Mouse (Mus musculus) frontal cortex, postnatal 10 days (tissue): Measurements from ENCODE around the gene Naa38.

Experiments
- DNase-seq, 2 experiments: peaks; one replicate each; pipeline ENCODE4 v3.0.0; 2022; ENCODE audit warnings: low spot score in 2 of 2, mixed read lengths in 1 of 2

The Naa38 gene

DNA sequence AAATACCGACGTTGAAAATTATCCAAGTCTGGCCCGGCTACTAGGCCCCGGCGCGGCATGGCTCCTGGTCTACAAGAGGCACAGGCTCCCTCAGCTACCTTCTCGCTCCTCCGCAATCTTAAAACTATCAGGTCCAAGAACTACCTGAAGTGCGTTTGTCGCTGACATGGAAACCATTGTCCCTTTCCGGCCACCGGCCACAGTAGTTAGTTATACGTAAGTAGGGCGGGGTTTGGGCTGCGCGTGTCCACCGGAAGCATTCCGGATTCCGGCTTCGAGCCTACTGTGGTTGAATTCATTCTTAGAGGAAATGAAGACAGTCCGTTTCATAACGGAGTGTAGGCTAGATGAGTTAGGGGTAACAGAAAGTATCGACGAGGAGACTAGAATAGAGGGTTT is at the start of gene Naa38, which contains the start of gene Cyb5d1:
TSS of gene Naa38 (plus strand) at position 253 of the 399 bp plus-strand sequence.
TSS of gene Cyb5d1 (minus strand) at position 397 of the 399 bp plus-strand sequence.
- peak; percentile 83 to 85 for DNase-seq

DNA sequence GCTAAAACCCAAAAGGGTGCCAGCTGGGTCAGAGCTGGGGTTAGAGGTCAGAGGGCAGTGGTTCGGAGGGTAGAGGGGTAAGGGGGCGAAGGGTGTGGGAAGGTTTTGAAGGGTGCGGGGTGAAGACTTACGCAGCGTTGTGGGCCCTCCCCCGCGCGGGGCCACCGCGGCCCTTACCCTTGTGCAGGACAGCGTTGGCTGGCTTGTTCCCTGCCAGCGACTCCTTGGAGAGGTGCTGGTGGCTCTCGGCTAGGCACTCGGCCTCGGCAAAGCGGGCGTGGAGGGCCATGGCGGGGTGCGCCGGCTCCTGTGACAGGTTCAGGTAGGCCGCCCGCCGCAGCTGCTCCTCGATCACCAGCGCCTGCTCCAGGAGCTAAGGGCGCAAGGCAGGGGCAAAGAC is 48.8 kb upstream of the Naa38 start:
- DNase-seq = no peak

DNA sequence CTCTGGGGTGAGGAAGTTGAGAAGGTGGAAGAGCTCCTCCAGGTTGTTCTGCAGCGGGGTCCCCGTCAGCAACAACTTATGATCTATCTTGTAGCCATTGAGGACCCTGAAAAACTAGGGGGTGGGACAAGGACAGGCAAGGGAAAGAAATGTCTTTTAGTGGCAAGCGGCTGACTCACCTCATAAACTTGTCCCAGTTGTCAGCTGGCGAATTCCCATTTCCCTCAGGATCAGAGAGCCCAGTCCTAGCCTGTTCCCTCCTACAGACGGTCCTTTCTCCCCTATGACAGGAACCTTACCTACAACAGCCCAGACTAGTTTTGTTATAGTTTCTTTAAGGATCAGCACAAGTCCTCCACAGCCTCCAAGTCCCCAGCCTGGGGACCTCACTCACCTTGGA is 38.7 kb upstream of the Naa38 start:
- no peak for DNase-seq

DNA sequence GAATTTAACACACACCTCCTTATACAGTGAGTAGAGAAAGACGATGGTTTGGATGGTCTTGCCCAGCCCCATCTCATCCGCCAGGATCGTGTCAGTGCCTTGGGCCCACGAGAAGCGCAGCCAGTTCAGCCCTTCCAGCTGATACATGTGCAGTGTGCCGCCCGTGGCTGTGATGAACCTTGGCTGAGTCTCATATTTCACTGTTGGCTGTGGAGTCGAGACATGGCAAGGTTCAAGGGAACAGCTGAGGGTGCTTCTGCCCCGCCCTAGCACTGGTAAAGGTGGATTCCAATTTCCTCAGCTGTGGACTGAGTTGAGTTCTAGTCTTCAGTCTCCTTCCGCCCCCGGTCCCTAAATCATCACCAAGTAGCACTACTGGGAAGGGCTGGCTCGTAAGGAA is 37.6 kb upstream of the Naa38 start:
- DNase-seq = no peak

DNA sequence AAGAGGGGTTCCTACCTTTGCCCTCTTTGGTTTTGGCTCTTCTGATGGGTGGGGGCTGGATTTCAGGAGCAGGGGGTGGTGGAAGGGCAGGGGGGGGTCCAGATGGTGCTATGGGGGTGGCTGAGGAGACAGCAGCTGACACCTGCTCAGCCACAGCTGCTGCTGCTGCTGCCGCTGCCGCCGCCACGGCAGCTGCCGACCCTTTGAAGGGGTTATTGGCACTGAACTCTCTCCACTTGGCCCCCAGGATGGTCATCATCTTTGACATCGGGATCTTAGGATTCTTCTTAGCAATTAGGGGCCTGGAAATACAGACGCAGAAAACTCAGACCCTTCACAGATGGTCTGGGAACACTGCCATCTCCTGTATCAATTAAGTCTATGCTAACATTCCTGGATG is 33.3 kb upstream of the Naa38 start:
- DNase-seq = no peak

DNA sequence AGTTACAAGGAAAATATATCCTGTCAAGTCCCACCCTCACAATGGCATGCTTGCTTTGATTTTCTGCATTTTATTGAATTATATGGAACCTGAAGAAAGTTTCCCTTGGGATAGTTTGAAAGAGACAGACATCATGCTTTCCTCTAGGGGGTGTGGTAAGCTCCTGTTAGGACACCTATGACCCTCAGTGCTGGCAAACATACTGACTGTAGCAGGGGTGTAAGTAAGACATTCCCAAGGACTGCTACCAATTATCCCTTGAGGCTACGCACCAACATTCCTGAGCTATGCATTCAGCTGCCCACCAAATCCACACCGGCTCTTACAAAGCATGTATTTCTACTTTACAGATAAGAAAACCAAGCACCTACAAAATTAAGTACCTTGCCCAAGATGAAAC is 32.8 kb upstream of the Naa38 start:
- DNase-seq = no peak

DNA sequence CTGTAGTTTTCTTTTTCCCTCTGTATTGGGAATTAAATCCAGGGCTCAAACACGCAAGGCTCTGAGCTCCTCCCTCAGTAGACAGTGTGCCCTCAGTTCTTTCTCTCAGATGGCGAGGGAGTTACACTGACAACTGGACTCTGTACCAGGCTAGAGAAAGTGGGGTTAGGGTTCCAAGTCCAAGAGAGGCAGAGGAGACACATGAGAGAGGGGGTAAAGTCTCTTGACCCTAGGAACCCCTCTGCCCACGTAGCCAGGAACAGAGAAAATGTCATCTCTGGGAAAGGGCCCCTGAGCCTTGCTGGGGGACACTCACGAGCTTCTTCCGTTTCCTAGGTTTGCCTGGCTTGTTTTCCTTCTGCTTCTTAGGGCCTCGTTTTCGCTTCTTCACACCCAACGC is 30.9 kb upstream of the Naa38 start:
- DNase-seq = no peak

DNA sequence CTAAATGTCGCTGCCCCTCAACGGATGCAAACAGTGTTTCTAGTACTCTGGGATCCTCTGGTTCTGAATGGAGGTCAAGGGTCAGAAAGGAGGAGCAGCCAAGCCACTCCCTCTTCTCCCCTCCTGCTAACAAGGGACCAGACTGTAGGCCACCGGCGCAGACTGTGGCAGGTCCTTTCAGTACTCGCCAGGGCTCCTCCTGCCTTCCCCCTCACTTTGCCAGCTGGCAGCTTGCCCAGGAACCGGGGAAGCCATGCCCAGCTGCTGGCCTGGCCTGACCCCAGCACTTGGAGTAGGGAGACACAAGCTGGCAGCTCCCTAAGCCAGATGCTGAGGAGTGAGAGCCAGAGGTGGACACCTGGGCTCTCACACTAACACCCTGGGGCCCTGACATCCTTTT is 30.4 kb upstream of the Naa38 start:
- peak; percentile 92 to 93 for DNase-seq

DNA sequence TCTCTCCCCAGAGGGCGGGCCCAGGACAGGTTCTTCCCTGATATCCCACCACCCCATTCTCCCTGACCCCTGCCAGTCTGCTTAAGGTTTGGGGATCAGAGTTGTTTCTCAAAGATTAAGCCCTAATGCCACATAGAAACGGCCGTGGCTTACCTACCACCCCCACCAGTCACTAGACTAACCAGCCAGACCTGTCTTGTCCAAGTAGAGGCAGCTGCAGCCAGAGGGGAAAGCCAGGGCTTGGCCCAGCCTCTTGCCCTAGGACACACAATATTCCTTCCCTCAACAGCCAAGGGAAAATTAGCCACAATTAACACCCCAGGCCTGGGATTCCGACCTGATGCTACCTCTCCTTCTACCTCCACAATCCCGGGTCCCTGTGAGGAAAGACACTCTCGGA is 29.6 kb upstream of the Naa38 start:
- DNase-seq = no peak

DNA sequence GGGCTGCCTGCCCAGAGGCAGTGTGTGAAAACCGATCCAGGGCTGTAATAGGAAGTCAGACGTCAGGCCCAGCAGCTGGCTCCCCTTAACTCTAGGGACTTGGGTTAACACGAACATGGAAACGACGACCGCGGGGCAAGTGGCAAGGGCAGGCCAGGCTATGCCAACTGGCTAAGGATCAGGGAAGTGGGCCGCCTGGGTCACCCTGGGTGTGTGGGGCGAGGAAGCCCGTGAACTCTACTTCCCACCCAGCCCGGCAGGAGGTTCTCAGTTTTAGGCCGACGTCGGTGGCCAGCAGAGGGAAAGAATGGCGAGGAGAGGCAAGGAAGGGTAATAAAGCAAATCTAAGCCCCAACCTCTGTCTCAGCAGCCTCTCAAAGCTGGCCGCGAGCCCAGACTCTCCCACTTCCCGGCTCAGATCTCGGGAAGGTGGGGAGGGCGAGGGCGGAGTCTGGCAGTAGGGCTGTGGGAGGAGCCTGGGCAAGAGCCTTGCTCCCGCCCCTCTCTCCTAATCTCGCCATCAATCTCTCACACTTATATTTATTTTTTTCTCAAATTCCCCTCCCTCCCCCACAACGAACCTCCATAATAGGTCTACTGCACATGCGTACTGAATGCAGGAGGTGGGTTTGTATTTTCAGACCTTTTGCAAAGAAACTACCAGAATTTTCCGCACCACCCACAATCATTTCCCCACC is 29.0 kb upstream of the Naa38 start:
- DNase-seq = peak; percentile 94

DNA sequence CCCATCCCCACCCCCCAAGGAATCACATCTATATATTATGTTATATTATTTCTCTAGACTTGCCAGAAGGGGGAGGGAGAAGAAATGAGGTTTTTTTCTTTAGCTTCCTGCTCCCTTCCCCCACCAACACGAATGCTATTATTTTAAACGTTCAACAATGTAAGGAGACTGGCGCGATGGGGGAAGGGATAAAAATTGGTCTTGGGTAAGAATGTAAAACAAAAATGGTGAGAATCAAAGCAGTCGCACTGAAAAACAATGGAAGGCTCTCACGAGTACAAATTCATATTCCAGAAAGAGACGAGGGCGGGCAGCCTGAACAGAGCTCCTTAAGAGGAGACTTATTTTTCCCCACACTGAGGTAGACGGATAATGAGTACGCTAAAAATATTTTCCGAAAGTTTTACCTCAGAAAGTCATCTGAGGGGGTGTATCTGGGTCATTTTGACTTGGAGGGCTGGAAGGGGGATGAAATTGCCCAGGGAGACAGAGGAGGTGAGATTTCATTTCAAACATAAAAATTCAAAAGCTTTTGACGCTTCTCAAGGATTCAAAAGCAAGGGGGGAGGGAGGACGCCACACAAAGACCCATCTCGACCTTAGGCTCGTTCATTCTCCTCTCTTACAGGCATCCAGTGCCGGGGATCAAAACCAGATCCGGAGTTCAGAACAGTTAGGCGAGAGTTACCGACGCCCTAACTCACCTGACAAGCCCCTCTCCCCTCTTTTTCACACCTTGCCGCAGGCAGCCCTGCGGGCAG is 28.3 kb upstream of the Naa38 start:
- no peak for DNase-seq

DNA sequence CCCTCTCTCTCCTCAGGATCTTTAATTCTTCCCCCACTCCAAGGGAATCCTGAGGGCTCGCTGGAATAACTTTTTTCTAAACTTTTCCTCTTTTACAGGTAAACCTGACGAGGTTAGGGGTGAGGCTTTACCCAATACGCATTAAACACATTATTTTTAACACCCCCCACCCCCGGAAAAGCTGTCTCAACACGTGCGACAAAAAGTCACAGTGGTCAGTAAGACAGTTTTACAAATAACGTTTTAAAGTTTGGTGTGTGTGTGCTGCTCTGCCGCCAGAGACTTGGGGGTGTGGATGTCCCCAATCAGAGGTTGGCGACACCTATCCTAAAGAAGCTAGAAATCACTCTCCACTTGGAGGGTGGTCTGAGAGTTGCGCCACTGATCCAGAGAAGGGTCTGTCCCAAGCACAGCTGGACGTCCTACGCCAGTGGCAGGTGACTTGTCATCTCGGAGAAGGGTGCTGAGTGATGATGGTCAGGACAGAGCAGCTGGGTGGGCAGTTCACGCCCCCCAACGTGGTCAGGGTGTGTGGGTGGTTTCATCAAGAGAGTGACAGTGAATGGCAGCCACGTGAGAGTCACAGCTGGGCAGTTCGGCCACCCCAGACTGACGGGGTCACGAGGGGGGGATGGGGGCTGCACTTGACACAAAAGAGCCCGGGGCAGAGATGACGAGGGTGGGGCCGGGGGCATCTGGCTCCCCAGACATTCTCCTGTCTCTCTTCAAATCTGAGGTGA is 27.5 kb upstream of the Naa38 start:
- peak; percentile 42 to 66 for DNase-seq

DNA sequence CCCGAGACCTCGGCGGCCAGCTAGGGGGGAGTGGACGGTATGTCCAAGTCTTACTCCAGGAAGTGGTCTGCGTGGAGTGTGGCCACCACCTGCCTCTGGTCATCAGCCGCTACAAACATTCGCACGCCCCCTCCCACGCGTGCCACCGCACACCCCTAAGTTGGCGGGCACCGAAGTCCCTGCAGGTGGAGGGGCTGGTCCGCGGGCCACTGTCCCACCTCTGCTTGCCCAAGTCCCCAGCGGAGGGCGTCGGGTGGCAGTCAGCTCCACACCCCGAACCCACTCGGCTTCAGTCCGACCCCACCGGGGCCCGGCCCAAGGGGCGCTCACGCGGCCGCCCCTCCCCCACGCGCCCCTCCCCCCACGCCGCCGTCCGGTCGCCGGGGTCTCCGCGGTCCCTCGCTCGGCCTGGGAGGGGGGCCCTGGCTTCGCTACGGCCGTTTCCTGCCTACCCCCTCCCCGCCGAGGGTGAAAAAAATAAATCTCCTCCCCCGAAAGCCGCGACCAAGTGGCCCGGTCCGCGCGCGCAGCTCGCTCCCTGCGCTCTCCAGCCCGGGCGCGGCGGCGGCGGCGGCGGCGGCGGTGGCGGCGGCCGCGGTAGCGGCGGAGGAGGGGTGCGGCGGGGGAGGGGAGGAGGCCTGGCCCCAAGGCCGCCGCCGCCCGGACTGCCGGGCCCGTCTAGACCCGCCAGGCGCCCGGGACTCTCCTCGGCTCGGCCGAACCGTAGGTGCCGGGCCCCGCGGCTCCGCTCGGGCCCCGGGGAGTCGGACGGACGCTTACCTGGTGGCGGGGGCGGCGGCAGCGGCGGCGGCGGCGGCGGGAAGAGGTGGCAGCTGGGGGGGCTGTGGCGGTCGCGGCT is 26.7 kb upstream of the Naa38 start:
- DNase-seq = peak; percentile 48 to 69

DNA sequence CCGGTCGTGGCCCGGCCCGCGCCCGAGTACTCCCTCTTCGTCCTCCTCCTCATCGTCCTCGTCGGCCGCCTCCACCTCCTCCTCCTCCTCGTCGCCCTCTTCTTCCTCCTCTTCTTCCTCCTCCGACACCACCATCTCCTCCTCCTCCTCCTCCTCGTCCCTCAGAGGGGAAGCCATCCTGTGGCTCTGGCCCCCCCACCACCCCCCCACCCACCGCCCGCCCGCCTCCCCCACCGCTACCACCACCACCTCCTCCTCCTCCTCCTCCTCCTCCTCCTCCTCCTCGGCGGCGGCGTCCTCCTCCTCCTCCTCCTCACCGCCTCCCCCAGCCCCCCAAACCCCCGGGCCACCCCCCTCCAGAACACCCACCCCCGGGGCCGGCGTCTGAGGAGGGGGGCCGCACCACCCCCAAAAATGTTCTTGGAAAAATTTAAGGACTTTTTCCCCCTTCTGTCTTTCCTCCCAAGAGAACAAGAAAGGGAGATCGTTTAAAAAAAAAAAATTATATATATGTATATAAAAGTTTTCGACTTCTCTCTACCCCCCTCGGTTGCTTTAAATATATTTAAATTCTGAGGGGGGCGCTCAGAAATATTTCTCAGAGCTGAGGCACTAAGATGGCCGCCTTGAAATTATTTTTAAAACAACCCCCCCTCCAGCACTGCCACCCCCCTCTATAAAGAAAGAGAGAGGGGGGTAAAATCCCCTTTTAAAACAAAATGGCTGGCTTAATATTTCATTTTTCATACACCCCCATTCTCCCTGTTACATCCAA is 25.9 kb upstream of the Naa38 start, which contains the start of gene Chd3:
TSS of gene Chd3 (minus strand) at position 192 of the 775 bp plus-strand sequence.
- DNase-seq = no peak

DNA sequence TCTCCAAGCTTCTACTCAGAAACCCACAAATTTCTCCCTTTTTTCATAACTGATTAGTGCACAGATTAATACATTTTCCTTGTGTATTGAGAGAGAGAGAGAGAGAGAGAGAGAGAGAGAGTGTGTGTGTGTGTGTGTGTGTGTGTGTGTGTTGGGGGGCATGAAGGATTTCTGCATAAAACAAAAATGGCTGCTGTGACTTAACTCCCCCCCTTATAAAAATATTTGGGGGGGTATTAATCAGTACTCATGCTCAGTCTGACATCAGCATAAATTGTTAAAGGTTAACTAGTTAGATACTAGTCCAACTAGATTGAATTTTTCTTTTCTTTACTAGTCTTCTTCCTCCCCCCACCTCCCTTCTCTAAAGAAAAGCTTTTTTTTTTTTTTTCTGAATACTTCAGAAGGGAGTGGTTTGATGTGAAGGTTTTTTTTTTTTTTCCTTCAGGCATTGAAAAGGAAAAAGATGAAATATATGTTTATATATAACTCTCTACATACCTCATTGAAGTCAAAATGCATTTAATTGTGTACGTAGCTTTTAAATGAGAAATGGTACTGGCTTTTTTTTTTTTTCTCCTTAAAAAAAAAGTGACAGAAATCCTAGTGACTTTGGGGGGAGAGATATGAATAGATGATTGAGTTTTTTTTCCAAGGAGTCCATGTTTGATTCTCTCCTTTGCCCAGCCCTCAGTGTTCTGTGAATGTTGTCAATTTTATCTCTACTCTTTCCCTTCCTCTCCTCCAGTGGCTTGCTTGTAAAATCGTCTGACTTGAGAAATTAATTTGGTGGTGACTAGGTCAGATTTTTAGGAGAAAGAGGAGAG is 25.1 kb upstream of the Naa38 start:
- DNase-seq = no peak

DNA sequence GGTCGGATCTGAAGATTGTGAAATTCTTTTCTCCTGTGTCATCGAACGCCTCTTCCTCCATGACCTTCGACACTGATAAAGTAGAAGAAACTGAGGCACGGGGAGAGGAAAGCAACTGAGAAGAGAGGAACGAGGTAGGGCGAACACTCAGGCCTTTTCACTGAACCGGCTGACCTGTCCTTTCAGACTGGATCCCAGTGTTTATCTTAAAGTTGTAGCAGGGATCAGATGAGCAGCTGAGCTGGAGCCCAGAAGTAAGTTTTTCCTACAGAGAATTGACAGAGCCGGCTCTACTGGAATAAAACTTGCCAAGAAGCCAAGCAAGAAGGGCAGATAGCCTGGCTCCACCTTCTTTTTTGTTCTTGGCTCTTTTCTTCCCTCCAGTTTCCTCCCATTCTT is 24.5 kb upstream of the Naa38 start:
- no peak for DNase-seq

DNA sequence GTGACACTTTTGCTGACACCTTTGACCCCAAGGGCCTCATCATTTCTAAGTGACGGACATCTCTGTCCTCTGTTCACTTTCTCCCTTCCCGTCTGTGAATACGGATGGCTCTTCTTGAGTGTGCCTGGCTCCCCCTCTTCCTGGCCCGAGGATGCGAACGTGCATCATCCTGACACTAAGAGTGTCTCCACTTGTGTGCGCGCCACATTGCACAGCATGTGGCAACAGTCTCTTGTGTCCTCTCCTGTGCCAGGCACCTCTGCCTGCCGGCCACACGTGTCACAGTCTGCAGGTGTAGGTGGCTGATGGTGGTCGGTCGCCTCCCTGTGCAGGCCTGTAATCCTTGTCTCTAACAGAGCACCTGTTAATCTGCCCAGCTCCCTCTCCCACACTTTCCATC is 23.7 kb upstream of the Naa38 start:
- DNase-seq = no peak

DNA sequence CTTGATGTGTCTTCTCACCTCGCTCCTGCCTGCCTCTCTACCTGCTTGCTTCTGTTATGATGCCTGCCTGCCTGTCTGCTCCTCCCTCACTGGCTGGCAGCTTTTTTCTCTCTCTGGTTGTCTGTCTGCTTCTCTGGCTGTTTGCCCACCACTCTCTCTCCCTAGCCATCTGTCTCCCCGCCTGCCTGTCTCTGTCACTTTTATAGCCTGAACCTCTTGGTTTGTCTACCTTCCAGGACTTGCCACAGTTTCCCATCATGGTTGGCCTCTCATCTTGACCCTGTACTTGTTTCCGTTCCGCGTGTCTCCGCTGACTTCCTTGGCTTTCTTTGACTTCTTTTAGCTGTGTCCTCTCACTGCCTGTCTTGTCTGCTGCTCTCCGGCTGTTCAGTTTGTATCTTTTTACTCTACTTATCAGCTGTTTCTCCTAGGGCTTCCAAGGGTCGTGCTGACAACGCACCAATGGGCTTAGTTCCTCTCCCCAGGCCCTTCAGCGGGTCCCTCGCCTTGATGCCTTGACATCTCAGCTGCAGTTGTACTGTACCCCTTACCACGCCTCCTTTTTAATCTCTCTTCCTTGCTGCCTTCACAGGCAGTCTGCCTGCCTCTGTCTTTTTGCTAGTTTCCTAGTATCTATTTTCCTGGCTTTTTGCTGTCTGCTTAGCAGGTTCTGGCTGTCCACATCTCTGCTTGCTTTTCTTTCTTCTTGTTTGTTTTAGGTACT is 23.1 kb upstream of the Naa38 start:
- DNase-seq = peak in 1 of 2 experiments; percentile 40

DNA sequence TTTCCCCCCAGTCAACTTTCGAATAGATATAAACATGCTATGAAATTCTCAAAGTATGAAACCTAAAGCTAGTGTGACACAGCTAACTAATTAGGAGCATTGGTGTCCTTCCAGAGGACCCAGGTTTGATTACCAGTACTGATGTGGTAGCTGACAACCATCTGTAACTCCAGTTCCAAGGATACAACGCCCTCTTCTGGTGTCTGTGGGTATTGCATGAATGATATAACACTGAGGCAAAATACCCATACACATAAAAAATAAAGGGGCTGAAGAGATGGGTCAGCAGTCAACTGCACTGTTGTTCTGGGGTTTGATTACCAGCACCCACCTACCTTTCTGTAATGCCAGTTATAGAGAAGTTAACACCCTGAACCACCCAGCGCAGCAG is 22.5 kb upstream of the Naa38 start:
- DNase-seq = no peak
